Mouse (Mus musculus): ENCODE results near the gene Tmem132a. TPM values are rescaled to one million over a fixed set of nuclear protein-coding genes. Genes with fewer than 3 reads are reported as not detected.

Gene Tmem132a
- polyA plus RNA-seq, 1 experiment from 2014 or later = 61.5 TPM

DNA sequence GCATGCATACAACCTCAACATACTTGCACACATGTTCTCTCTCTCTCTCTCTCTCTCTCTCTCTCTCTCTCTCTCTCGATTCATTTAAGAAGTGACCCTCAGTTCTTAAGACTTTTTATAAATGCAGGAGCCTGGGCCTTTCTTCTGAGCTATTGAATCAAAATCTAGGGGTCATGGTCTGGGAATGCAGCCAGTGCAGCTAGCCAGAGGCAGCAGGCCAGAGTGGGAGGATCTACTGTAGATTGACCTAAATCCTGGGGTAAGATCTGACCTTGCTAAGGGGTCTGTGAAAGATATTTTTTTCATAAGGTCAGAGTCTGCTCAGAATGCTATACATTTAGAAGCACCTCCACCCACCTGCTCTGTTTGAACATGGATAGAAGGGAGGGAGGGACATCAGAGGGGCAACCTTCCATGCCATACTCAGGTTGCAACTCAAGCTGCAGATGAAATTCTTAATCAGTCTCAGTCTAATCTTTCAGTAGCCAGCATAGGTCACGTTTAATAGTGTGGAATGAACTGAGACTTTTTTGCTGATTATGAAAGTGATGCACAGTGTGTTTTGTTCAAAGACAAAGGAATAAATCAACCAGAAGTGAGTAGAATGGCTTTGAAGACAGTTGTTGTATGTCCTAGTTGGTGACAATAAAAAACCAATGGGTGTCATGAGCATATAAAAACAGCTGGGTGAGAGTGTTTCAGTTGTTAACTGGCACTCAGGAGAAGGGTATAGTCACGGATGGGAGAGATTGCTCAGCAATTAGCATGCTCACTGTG lies 22.2 kb downstream of the Tmem132a start:
- H3K36me3 ChIP-seq = no peaks in the 10 kb centered on the region
- no peak overlapping the region for H3K9ac ChIP-seq
- H3K4me3 ChIP-seq = no peak overlapping the region
- 58% methylated on average over 3 of the region's 3 CpGs for WGBS
- H3K4me2 ChIP-seq = no peak overlapping the region
- H3K4me1 ChIP-seq (replicated peaks) = peaks cover 7% of the 10 kb centered on the region; the same call in 1 of the 2 replicates
- no peak for ATAC-seq (ENCODE audit: insufficient number of reproducible peaks, low FRiP score)
- peaks cover 13% of the 10 kb centered on the region for H3K27me3 ChIP-seq (replicated peaks)
- no peak overlapping the region for H3K27ac ChIP-seq (ENCODE audit: poor library complexity, severe bottlenecking)
- no peaks in the 10 kb centered on the region for H3K9me3 ChIP-seq (replicated peaks)

DNA sequence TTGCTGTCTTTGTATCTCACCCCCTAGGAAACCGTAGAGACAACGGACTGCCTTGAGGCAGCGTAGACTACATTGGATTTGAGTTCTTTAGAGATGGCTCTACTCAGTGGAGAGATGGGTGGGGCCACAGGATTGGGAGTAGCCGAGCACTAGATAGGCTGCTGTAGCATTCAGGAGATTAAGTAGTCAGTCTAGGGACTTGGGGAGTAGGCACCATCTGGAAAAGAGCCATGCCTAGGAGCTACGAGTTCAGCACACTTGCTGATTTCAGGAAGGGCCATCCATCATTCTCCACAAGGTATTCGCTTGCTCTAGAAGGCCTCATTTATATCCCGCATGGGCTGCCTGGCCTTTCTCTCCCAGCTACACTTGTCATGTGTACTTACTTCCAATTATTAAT lies 23.6 kb downstream of the Tmem132a start:
- peaks cover 14% of the 10 kb centered on the region; the same call in 1 of the 2 replicates for H3K4me1 ChIP-seq (replicated peaks)
- no peak overlapping the region for H3K4me2 ChIP-seq
- H3K9me3 ChIP-seq (replicated peaks) = no peaks in the 10 kb centered on the region
- no peak overlapping the region for H3K4me3 ChIP-seq
- WGBS = 66% methylated on average over 7 of the region's 7 CpGs
- no peaks in the 10 kb centered on the region for H3K36me3 ChIP-seq
- H3K27ac ChIP-seq (ENCODE audit: poor library complexity, severe bottlenecking) = no peak overlapping the region
- no peak for ATAC-seq (ENCODE audit: insufficient number of reproducible peaks, low FRiP score)
- H3K27me3 ChIP-seq (replicated peaks) = peaks cover 13% of the 10 kb centered on the region
- no peak overlapping the region for H3K9ac ChIP-seq

DNA sequence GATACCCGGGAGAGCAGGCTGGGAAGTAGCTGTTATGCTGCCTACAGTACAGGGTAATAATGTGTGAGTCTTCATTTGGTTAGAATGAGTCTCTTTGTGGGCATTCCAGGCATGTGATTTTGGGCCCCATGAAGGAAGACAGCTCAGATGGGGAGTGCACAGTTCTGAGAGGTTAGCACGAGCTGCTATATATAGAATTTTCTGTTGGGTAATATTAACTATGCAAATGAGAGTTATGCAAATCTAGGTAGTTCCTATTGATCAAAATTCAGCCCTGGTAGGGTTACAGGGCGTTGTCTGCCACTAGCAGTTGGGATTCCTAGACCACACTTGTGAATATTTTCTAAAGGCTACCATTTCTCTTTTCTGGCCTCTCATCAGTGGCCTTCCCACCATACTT lies 24.3 kb downstream of the Tmem132a start:
- Histone ChIP-seq H3K27me3 (replicated peaks) (peaks cover 13% of the 10 kb centered on the region), H3K4me1 (replicated peaks) (peaks cover 14% of the 10 kb centered on the region; the same call in 1 of the 2 replicates), H3K4me2 (no peak overlapping the region), H3K27ac (ENCODE audit: poor library complexity, severe bottlenecking) (no peak overlapping the region), H3K9ac (no peak overlapping the region), H3K4me3 (no peak overlapping the region), H3K9me3 (replicated peaks) (no peaks in the 10 kb centered on the region), H3K36me3 (no peaks in the 10 kb centered on the region)
- WGBS = 73% methylated on average over 3 of the region's 3 CpGs
- ATAC-seq (ENCODE audit: insufficient number of reproducible peaks, low FRiP score) = no peak

DNA sequence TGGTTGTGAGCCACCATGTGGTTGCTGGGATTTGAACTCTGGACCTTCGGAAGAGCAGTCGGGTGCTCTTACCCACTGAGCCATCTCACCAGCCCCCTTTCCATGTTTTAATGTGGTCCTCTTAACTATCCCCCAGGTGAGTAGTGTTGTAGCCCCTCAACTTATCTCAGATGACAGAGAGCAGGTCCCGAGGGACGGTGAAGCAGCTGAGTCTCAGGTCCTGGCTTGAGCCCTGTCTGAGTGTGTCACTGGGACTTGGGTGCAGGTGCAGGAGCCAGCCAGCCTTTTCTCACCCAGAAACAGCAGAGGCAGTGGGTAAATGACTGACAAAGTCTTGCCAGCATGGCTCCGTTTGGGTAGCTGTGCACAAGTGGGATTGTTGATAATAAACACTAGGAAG lies 25.5 kb downstream of the Tmem132a start:
- Histone ChIP-seq H3K27me3 (replicated peaks) (peaks cover 13% of the 10 kb centered on the region), H3K4me1 (replicated peaks) (peaks cover 14% of the 10 kb centered on the region; the same call in 1 of the 2 replicates), H3K27ac (ENCODE audit: poor library complexity, severe bottlenecking) (no peak overlapping the region), H3K9ac (no peak overlapping the region), H3K36me3 (no peaks in the 10 kb centered on the region), H3K4me2 (no peak overlapping the region), H3K4me3 (no peak overlapping the region), H3K9me3 (replicated peaks) (no peaks in the 10 kb centered on the region)
- no peak for ATAC-seq (ENCODE audit: insufficient number of reproducible peaks, low FRiP score)
- WGBS = 87% methylated on average over 5 of the region's 5 CpGs

DNA sequence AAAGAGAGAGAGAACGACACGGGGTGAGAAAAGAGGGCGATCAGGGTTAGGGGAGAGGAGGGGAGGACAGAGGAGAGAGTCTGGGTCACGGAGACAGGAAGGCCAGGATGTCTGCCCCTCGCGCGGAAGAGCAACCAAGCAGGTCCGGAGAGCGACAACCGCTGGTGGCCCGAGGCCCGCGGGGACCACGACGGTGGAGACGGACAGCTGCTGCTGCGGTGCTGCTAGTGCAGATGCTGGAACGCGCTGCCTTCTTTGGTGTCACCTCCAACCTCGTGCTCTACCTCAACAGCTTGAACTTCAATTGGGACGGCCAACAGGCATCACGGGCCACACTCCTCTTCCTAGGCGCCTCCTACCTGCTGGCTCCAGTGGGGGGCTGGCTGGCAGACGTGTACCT lies 26.8 kb downstream of the Tmem132a start:
- Histone ChIP-seq H3K4me2 (peak overlapping the region; percentile 46), H3K4me1 (replicated peaks) (peaks cover 14% of the 10 kb centered on the region; the same call in 1 of the 2 replicates), H3K36me3 (no peaks in the 10 kb centered on the region), H3K27me3 (replicated peaks) (peaks cover 13% of the 10 kb centered on the region), H3K9me3 (replicated peaks) (no peaks in the 10 kb centered on the region), H3K9ac (no peak overlapping the region), H3K27ac (ENCODE audit: poor library complexity, severe bottlenecking) (no peak overlapping the region), H3K4me3 (no peak overlapping the region)
- no peak for ATAC-seq (ENCODE audit: insufficient number of reproducible peaks, low FRiP score)
- whole genome bisulfite sequencing = 40% methylated on average over 24 of the region's 24 CpGs

DNA sequence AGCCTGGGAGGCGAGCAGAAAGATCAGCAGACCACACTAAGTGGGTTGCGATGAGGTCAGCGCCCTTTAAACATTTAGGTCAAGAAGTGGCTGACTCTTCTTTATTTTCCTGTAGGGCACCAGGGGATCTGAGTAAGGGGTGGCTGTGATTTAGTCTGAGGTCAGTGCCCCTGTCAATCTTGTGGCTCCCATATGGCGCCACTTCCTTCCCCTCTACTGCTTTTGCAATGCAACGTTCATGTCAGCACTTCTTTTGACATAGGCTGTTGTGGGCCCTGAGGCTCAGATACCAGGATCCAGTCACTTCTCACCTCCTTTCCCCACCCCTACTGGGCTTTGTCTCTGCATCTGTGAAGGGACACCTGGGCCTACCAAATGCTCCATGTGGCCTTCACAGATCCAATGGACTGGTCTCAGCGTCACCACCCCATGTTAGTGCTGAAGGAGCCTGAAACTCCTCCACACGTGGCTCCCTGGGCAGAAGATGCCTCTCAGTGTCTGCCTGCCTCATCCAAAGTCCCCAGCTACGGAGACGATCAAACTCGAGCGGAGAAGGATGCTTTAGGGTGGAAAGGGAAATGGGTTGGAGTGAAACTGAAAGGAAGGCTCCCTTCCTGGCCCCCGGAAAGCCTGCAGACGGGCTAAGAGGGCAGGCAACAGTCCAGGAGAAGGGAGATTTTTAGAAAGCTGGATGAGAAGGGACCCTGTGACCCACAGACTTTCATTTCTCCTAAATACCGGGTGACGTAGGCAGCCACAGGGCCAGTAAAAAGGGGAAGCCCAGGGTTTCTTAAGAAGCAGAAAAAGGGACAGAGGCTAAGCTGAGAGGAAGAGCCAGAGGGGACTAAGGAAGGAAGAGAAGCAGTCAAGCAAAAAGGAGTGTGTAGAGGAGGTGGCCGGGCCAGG lies 27.8 kb downstream of the Tmem132a start:
- WGBS = 47% methylated on average over 16 of the region's 16 CpGs

DNA sequence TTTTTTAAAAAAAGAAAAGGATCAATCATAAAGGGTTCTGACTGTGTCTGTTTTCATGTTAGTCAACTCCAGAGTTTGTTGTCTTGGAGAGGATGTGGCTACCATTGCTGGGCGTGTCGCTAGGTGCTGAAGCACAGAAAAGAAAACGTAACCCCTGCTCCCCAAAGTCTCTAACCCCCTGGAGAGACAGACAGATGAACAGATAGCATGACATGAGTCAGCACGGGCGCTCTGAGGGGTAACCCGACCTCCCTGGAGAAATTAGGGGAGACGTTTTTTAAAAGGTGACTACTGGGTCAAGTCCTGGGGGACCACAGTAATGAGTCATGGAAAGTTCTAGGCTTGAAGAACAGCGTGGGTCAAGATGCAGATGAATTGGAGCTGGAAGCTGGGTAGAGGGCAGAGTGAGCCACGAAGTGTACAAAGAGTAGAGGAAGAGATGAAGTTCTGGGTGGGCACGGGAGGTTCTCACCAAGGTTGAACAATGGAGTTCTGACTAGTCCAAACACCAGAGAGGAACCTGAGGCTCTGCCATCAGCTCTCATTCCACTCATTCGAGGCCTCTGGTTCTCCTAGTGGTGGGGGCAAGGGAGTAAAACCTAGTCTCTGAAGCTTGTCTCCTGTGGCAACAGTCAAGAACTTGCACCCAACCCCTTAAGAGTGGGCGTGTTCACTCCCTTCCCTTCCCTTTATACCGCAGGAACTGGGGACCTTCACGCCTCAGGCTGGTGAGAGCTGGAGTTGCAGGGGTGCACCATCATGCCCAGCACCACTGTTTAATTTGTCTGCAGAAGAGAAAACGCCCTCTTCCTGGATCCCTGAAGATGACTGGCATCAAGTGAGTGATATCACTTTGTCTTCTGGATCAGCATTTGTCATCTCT lies 30.5 kb downstream of the Tmem132a start, which contains the start of gene Slc15a3:
Gene Slc15a3, plus strand, starts transcription at position 718 of the 883 bp plus-strand sequence.
- Histone ChIP-seq H3K36me3 (no peaks in the 10 kb centered on the region), H3K9ac (no peak within 1 kb of the TSS), H3K4me1 (replicated peaks) (peaks cover 14% of the 10 kb centered on the region; the same call in 1 of the 2 replicates), H3K27ac (ENCODE audit: poor library complexity, severe bottlenecking) (no peak within 1 kb of the TSS), H3K4me3 (no peak within 1 kb of the TSS), H3K4me2 (no peak within 1 kb of the TSS), H3K27me3 (replicated peaks) (peaks cover 12% of the 10 kb centered on the region), H3K9me3 (replicated peaks) (no peaks in the 10 kb centered on the region)
- ATAC-seq (ENCODE audit: insufficient number of reproducible peaks, low FRiP score) = no peak
- WGBS = 72% methylated on average over 15 of the region's 15 CpGs

More for the DNA sequence above, 27.8 kb downstream of the Tmem132a start:
- Histone ChIP-seq H3K4me3 (no peak overlapping the region), H3K27ac (ENCODE audit: poor library complexity, severe bottlenecking) (no peak overlapping the region), H3K4me1 (replicated peaks) (peaks cover 14% of the 10 kb centered on the region; the same call in 1 of the 2 replicates), H3K9me3 (replicated peaks) (no peaks in the 10 kb centered on the region), H3K4me2 (no peak overlapping the region), H3K9ac (no peak overlapping the region), H3K27me3 (replicated peaks) (peaks cover 13% of the 10 kb centered on the region), H3K36me3 (no peaks in the 10 kb centered on the region)
- no peak for ATAC-seq (ENCODE audit: insufficient number of reproducible peaks, low FRiP score)

DNA sequence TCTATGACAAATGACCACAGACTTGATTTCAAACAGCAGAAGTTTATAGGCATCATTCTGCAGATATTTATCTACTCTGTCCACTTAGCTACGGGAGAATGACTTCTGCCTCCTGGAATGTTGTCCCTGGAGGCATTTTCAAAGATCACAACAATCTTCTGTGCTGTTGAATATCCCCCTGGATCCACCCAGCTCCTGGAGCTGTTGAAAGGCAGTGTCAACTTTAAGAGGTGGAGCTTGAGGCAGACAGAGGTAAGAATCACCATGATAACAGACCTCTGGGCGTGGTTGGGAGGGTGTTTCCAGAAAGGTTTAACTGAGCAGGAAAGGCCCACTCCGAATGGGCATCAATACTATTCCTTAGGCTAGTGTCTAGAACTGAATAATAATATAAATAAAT lies 34.1 kb downstream of the Tmem132a start:
- no peaks in the 10 kb centered on the region for H3K9me3 ChIP-seq (replicated peaks)
- H3K36me3 ChIP-seq = no peaks in the 10 kb centered on the region
- H3K27me3 ChIP-seq (replicated peaks) = no peaks in the 10 kb centered on the region
- 44% methylated on average over 3 of the region's 3 CpGs for WGBS
- no peak overlapping the region for H3K4me2 ChIP-seq
- no peak overlapping the region for H3K4me3 ChIP-seq
- H3K4me1 ChIP-seq (replicated peaks) = no peaks in the 10 kb centered on the region
- no peak overlapping the region for H3K9ac ChIP-seq
- H3K27ac ChIP-seq (ENCODE audit: poor library complexity, severe bottlenecking) = no peak overlapping the region
- no peak for ATAC-seq (ENCODE audit: insufficient number of reproducible peaks, low FRiP score)

DNA sequence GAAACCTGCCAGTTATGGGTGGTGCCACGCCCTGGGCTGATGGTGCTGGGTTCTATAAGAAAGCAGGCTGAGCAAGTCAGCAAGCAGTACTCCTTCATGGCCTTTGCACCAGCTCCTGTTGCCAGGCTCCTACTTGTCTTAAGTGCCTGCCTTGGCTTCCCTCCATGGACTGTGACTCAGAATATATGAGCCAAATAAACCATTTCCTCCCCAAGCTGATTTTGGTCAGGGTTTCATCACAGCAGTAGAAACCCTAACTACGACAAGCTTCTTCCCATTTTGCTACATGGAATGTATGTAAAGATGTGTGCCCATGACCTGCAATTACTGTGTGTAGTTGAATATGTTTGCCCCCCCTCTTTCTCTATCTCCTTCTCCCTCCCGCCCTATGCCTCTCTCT lies 36.1 kb downstream of the Tmem132a start:
- Histone ChIP-seq H3K4me1 (replicated peaks) (no peaks in the 10 kb centered on the region), H3K27me3 (replicated peaks) (no peaks in the 10 kb centered on the region), H3K9me3 (replicated peaks) (no peaks in the 10 kb centered on the region), H3K9ac (no peak overlapping the region), H3K36me3 (no peaks in the 10 kb centered on the region), H3K4me2 (no peak overlapping the region), H3K4me3 (no peak overlapping the region), H3K27ac (ENCODE audit: poor library complexity, severe bottlenecking) (no peak overlapping the region)
- WGBS = 72% methylated on average over 3 of the region's 3 CpGs
- no peak for ATAC-seq (ENCODE audit: insufficient number of reproducible peaks, low FRiP score)

DNA sequence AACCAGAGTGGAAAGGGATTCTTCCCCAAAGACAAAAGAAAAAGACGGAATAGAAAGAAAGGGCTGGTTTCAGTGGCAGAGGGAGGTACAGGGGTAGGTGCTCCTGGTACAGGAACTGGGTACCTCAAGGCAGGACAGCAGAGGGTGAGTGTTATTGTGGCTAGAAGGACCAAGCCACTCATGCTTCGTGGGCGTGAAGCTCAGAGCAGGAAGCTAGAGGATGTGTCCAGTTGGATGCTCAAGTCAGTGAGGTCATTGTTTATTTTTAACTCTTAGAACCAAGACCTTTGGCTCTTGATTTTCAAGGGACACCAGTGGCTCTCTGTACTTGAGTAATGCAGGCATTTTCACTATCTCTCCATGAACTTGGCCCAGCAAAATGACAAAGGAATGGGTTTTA lies 37.7 kb downstream of the Tmem132a start:
- H3K27ac ChIP-seq (ENCODE audit: poor library complexity, severe bottlenecking) = no peak overlapping the region
- no peak overlapping the region for H3K4me3 ChIP-seq
- H3K36me3 ChIP-seq = no peaks in the 10 kb centered on the region
- H3K9ac ChIP-seq = no peak overlapping the region
- H3K4me2 ChIP-seq = no peak overlapping the region
- no peaks in the 10 kb centered on the region for H3K9me3 ChIP-seq (replicated peaks)
- no peak for ATAC-seq (ENCODE audit: insufficient number of reproducible peaks, low FRiP score)
- no peaks in the 10 kb centered on the region for H3K4me1 ChIP-seq (replicated peaks)
- no peaks in the 10 kb centered on the region for H3K27me3 ChIP-seq (replicated peaks)
- 54% methylated on average over 3 of the region's 3 CpGs for WGBS

All from heart, embryonic 12.5 days (tissue).